Mouse (Mus musculus): ENCODE results near the gene Adamts14. TPM values are rescaled to one million over a fixed set of nuclear protein-coding genes. Genes with fewer than 3 reads are reported as not detected.

Adamts14 gene
- total RNA-seq (2021): 1 to 10 TPM; 6.9 to 7.5 TPM

DNA sequence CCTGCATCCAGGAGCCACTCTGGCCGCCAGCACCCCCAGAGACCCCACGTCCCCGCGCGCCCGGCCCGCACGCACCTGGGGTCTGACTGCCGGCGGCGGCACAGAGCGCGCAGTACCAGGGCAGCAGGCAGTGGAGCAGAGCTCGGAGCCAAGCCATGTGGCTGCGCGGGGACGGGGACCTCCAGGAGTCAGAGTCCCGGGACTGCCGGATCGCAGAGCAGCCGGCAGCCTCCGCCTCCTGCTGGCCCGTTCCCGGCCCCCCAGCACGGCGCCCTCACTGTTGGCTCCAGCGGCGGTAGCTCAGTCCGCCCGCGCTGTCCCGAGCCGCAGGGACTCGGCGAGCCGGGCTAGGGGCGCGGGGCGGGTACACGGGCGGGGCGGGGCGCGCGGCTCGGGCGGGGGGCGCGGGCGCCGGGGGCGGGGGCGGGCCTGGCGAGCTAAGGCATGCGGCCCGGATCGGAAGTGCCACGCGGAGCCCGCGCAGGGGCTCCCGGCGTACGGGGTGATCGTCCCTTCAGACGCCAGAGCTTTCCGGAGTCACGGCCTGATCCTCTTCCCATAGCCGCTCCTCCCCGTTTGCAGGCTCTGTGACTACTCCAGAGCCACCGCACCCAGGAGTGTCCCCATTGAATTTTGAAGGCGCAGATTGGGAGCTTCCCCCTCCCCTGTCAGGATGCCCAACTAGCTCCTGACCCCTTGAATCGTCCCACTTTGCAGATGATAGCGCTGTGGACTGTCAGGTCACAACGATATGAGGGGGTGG, at the start of gene Adamts14:
Adamts14 (minus strand) TSS at position 358 of the 763 bp plus-strand sequence.
- DNase-seq: peak; percentile 62

DNA sequence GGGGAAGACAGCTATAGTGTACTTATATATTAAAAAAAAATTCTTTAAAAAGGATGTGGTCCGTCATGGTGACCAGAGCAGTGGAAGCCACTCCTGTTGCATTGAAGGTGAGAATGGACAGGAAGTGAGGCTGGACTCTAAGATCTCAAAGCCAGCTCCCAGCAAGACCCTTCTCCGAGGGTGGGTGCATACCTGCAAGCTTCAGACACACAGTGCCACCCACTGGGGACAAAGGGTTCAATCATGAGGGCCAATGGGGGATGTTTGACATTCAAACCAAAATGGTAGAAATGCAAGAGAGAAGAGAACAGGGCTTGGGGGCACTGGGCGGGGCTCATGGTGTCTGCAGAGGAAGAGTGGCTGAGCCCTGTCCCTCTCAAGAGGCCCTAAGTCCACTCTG, 45.3 kb upstream of the Adamts14 start:
- no peak for DNase-seq

DNA sequence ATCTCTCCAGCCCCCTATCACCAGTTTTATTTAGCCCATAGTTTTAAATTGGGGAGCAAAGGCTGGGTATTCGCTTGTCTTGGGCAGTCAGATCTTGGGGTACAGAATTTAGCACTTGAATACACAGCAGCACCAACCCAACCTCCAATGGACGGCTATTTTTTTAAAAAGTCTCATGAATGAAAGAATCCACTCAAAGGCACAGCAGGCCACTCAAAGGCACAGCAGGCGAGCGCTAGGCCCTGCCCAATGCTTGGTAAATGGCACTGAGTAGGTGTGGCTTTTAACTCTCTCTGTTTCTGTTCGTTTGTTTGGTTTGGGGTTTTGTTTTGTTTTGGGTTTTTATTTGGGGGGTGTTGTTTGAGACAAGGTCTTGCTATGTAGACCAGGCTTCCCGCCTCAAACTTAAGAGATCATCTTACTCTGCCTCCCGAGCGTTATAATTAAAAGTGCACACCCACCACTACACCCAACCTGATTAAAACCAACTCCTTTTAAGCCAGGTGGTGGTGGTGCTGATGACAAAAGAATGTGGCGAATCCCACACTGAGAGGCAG, 42.2 kb upstream of the Adamts14 start:
- DNase-seq: no peak

DNA sequence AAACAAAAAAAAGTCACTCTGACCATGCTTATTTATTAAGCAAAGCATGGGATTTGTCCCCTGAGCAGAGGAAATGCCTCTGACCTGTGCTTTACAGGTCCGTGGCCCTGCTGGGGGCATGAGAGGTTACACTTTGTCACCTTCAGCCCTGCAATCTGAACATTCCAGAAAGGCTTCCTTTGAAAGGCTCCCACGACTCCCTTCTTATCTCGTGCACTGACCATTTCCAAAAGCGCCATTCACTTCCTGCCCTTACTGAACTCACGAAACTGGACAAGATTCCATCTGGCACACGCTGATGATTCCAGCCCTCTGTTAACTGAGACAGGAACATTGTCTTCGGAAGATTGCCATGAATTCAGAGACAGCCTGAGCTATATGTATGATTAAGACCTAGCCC, 40.5 kb upstream of the Adamts14 start:
- DNase-seq: no peak

DNA sequence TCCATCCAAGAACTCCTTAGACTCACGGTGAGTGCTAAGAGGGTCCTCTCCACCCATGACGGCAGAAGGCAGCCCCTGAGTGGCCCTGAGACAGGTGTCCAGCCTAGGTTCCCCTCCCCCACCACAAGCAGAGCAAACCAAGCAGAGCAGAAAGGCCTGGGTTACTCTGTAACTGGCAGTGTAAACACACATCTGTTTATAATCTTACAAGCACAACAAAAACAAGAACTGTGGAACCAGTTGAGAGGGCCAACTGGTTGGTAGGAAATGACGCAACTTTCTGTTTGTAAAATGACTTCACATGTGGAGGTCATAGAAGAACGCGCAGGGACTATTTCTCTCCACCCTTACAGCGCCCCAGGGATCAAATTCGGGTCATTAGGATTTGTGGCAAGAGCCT, 39.5 kb upstream of the Adamts14 start:
- no peak for DNase-seq

DNA sequence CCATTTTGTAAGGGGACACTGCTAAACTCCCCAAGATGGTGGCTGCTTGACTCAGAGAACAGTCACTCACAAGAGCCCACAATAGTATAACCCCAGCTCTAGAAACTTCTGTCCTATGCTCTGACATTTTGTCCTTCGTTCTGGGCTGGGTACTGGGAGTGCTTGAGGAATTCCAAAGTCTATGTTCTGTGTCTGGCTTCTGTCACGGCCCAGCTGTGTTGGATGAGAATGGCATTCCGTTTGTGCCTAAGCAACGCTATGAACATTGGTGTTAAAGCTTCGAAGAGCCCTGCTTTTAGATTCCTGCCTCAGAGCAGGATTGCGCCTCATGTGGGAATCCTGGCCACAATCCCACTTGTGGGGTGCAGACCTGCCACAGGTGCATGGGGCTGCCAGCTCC, 38.9 kb upstream of the Adamts14 start:
- peak; percentile 42 for DNase-seq

DNA sequence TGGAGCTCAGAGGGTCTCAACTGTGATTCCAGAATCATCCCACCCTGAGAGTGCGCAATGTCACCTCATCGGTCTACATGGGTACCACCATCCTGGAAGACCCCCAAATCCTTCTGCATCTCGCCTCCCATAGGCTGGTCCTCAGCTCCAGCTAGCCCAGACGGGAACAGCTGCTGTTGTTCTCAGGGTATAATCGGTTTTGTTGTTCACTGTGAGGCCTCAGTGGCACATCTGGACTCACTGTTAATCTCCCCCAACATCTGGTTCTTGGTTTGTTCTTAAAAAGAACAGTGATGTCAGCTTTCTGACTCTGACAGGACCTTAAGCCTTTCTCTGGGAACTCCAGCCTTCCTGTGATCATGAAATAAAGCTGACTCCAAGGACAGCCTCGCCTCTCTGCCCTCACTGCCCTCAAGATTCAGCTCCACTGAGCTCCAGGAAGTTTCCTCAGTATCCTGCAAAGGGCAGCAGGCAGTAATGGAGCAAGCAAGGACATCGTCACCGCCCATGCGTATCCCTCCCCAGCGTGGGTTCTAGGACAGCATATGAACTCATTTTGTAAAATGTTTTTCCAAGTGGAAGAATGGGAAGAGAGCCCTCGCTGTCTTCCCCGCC, 35.6 kb upstream of the Adamts14 start:
- no peak for DNase-seq

DNA sequence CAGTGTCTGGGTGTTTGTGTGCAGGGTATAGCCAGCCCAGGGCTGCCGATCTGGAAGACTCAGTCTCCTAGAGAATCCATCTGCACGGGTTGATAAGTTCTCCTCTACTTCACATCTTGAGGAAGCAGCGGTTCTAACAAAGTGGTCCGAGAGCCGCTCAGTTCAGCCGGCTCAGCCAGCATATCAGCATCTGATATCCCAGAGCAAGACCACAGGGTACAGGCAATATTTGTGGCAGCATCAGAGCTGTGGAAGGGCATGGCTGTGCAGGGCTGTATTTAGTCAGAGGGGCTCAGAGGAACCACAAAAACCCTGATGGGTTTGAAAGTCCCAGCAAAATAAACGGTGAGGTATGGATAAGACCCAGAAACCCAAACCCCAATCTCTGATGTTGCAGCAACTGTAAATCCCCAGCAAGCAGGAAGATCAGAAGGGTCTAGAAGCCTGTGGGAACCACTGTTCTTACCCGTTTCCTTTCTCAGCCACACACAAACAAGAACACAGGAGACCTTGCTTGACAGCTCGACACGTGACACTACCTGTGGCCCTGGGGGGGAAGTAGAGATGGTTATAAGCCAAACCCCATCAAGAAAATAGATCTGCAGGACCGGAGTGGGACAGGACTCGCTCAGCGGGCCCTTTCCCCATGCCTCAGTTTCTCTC, 32.8 kb upstream of the Adamts14 start:
- DNase-seq: no peak

DNA sequence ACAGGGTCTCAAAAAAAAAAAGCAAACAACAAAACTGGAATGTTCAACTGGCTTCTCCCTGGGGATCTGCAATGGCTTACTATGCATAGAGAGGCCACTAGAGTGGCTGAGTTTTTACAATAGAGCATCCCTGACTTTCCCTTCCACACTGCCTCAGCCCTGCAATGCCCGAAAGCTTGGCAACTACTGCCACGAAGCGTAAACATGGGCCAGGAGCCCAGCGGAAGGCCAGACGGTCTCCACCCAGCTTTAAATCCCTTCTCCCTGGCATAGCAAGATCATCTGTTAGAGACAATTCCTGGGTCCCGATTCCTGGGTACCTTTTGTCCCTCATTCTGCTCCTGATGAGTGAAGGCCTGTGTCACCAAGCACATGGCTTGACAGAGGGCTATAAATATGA, 30.8 kb upstream of the Adamts14 start:
- DNase-seq: no peak

DNA sequence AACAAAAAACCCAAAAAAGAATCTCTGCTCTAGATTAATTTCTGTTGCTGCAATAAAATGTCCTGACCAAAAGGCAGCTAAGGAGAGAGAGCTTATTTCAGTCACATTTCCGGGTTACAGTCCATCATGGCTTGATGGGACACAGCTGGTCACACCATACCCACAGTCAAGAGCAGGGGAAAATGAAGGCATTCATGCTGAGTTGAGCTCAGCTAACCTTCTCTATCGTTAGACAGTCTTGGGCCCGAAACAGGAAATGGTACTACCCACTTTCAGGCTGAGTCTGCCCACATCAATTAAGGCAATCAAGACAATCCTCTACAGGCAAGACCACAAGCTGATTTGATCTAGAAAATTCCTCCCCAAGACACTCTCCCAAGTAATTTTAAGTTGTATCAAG, 27.8 kb upstream of the Adamts14 start:
- no peak for DNase-seq

DNA sequence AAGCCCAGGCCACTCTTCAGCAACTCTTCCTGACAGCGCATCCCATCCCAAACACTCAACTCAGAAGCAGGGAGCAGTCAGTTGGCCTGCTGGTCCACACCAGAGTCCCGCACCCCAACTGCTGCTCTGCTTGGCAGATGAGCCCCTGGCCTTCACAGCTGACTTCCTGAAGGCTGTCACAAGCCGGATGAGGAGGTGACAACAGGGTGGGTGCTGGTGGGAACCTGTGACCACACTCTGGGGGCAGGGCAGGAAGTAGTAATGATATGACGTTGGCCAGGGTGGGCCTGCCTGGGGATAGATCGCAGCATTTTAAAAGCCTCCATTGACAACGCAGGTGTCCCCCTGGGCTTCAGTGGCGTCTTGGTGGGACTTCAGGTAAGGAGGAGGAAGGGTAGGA, 24.2 kb upstream of the Adamts14 start, which contains the start of gene Prf1:
Prf1 (plus strand) TSS at position 357 of the 400 bp plus-strand sequence.
- no peak for DNase-seq

DNA sequence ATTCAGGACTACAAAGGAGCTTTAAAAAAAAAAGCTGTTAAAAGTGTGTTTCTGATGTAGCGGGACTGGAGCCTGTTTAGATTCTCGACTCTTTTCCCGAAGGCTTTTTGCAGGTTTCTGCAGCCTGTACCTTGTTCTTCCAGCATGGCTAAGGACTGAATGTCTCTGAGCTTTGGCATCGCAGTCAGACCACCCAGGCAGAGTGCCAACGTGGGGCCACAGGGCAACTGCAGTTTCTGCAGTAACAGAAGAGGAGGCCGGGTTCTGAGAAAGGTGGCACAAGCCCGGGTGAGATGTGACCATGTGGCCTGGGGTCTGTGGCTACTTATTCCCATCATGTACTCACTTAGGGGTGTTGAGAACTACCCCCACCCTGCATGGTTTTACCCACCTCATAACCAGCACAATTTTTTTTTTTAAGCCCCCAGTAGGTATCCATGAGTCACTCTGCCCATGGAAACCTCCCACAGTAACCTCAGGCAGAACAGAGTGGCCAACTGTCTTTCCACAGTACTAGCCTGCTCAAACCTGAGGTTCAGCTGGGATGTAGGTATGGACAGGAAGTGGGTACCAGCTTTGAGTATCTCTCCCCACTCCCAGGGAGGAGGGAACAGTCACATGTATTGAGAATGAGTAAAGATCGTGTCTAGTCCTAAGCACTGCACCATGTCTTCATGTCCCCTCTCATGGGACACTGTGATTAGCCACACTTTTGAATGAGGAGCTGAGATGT, 23.6 kb upstream of the Adamts14 start:
- DNase-seq: peak; percentile 60

DNA sequence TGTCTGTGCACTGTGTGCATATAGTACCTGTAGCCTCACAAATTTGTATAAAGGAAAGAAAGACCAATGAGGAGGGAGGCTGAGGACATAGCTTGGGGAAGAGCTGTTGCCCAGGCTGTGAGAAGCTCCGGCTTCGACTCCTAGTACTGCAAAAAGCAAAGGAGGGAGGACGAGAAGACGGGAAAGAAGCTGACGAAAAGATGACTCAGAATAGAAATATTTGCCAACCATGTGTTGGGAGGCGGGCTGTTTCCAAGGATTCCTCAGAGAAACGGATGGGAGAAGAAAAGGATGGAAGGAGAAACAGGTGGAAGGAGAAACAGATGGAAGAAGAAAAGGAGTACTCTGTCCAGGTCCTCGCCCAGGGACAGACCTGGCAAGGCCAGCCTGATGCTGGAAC, 21.0 kb upstream of the Adamts14 start:
- no peak for DNase-seq

DNA sequence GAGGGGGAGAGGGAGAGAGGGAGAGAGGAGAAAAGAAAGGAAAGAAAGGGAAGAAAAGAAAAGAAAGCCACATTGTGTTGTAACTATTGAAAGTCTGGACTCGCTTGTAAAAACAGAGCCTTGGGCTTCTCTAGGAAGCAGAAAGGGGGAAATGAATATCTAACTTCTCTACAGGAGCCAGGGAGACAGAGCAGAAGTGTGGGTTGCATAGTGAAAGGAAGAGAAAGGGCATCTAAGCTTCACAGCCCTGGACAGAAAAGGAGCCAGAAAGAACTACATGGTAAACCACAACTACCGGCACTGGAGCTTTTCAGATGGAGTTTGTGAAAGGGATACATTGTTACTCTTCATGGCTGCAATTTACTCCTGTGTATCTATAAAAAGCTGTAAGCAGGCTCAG, 17.2 kb upstream of the Adamts14 start:
- DNase-seq: no peak

DNA sequence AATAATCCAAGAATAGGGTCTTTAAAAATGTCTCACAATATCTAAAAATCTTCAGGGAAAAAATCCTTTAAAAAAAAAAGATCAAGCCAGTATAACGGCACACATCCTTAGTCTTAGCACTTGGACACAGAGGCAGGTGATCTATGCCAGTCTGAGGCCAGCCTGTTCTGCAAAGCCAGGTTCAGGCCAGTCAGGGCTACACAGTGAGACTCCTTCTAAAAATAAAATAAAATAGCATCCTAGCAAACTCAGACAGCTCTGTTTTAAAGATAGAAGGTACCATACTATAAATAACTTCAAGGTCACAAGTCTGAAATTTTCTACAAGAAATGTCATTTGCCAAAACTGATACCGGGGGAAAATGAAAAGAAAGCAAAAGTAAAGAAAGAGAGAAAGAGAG, 16.8 kb upstream of the Adamts14 start:
- DNase-seq: no peak

DNA sequence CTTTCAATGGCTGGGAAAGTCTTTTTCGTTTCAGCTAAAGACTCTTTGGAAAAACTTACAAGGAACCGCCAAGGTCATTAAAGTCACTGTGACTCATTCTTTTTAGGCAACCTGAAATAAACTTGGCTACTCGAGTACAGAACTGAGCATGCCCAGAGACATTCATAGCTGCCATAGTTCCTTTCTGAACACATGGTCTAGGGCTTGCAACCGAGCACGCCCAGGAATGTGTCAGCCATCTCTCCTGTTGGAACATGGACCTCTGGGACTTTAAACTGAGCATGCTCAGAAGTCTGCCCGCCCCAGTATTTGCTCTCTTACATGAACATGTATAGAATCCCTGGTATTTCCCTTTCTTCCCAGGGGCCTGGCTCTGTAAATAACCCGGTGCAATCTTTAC, 13.0 kb upstream of the Adamts14 start:
- peak; percentile 46 for DNase-seq

DNA sequence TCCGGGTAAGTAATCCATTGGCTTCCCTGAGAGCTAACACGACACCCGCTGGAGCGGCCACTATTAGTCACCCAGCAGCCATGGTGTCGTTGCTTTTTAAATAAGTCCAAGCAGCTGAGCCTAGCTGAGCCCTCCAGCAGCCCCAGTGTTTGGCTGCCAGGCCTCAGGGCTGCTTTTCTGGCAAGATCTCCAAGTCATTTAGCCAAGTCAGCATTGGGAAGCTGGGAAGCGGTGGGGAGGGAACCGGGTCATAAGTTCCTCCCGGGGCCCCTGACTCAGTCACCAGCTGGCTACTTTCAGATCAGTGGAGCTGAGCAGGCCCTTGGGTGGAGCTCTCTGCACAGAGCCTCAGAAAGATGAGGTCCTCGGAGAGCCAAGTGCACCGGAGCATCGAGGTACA, 12.0 kb upstream of the Adamts14 start:
- DNase-seq: peak; percentile 73

DNA sequence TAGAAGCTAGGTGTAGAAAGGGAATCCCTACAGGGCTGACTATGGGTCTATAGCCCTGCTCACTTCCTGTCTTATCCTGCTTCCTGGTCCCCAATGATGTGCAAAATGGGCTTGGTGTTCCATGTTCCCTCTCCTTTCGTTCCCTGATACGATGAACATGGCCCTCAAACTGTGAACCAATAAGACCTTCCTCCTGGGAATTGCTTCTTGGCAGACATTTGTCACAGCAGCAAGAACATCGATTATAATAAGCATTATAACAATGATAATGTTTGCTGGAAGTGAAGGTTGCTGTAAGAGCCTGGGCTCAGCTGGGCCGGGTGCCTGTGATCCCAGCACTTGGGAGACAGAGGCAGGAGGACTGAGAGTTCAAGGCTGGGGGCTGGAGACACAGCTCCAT, 11.1 kb upstream of the Adamts14 start:
- no peak for DNase-seq

DNA sequence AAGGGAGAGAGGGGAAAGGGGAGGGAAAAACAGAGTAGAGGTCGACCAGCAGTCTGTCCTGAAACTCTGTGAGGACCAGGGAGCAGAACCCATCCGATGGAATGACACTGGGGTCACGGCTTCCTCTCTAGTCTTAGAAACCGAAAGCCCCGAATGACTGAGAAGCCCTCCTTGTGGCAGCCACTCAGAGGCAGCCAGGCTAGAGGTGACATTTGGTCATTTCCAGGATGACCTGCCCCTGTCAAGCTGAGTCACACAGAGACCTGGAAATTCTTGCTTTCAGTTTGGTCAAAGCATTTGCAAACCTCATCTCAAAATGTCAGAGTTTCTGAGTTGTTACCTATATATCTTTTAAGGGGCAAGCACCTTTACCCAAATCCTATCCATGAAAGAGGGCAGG, 7.9 kb upstream of the Adamts14 start:
- no peak for DNase-seq

DNA sequence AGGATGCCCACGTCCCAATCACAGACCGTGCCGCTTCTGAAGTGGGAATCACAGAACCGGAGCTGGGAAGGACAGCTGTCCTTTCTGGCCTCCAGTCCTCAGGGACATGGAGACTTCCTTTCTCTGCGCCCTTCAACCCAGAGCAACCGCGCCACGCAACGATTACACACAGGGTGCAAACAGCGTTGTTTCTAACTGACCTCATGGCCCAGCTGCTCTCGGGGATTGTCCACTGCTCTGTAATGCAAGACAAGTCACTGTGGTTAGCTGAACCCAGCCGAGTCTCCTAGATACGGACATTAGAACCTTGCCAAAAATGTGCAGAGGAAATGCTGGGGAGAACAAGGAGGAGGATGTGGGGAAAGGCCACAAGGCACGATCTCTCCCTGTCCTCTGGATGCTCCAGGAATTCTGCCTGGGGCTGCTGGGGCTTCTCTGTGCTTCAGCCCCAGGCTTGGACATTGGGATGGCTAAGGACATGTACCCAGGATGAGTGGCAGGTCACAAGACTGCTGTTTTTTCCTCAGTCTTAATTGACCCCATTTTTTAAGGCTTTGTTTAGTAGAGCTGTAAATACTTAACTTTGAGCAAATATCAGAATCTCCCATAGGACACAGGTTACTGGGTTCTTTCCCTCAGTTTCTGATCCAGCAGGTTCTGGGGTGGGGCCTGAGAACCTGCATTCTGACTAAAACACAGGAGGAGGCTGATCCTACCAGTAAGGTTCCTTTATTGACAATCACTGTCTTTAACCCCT, 4.9 kb upstream of the Adamts14 start:
- DNase-seq: peak; percentile 76

DNA sequence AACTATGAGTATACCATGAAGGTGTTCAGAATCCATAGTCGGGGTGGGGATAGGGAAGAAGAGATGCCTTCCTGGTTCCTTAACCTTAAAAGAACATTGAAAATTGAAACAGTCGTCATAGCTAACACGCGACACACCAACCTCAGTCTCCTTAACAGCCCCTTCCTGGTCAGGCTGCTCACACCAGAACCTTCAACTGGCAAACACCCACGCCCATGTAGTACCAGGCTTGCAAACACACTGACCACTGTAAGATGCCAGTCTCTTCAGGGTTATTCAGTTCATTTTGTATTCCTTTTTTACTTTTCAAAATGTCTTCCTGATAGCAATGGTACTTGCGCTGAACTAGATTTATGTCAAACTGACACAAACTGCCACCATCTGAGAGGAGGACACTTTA, 3.8 kb upstream of the Adamts14 start:
- no peak for DNase-seq

DNA sequence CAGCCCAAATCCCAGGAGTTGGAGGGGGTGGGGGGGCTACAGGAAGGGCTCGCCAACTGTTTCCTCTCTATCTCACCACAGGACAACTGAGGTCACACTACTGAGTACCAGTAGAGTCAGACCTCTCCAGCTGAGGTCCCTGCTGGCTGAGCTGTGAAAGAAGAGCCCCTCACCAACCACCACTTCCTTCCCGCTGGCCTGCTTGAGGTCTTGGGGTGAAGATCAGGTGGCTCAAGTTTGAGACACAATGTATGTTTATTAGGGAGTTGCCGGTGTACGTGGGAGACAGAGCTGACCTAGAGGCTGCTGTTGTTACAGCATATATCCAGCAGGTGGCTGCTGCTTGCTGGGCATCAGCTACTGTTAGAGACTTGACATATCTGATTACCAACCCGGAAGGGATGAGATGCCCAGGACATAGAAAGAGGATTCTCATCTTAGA, 2.5 kb upstream of the Adamts14 start:
- no peak for DNase-seq

All from heart, postnatal 4 days (tissue).